Mouse (Mus musculus) urinary bladder, postnatal 14 days (tissue): ENCODE measurements at regions not wholly inside any gene's neighbourhood (a gene's known extent, or its start where the extent isn't known, plus 50 kb on each side); places are given as distances from the start of the nearest gene placed in this dataset.

ENCODE experiments used
- DNase-seq: peaks from one replicate; pipeline ENCODE4 v3.0.0; 2021; ENCODE audit warnings: low spot score

DNA sequence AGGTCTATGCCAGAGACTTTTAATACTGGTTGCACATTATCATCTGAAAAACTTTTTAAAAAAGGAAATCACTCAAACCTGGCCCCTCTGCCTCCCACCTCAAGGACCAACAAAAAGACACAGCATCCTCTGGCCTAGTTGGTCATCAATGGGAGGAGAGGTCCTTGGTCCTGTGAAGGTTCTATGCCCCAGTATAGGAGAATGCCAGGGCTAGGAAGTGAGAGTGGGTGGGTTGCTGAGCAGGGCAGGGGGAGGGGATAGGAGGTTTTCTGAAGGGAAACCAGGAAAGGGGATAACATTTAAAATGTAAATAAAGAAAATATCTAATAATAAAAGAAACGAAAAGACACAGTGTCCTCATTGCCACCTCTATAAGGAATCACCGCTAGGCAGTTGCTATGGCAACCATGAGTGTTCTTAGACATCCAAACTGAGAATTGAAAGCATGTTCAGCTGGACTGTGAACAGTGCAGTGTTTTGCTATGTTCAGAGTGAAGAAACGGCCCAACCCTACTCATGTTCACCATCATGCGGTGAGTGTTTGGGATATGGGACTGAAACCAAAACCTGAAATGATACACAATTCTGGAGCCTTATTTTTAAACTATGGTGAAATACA, 82.5 kb upstream of the 4933402D24Rik start:
- no peak for DNase-seq

DNA sequence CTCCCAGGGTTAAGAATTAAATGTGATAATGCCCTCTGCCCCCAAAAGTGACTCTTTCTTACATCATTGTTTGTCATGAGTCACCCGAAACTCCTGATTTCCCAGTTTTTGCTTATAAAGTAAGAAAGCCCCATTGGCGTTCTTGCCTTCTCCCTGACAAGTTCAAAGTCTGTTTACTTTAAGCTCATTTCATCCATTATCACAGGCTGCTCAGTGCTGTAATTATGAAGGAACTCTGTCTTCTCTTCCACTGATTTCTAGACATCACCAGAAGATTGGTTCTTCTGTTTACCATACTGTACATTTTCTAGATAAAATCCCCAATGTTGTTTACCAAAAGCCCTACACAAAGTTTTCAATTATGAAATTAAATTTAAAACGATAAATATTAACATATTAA, 81.2 kb upstream of the 4933402D24Rik start:
- no peak for DNase-seq

DNA sequence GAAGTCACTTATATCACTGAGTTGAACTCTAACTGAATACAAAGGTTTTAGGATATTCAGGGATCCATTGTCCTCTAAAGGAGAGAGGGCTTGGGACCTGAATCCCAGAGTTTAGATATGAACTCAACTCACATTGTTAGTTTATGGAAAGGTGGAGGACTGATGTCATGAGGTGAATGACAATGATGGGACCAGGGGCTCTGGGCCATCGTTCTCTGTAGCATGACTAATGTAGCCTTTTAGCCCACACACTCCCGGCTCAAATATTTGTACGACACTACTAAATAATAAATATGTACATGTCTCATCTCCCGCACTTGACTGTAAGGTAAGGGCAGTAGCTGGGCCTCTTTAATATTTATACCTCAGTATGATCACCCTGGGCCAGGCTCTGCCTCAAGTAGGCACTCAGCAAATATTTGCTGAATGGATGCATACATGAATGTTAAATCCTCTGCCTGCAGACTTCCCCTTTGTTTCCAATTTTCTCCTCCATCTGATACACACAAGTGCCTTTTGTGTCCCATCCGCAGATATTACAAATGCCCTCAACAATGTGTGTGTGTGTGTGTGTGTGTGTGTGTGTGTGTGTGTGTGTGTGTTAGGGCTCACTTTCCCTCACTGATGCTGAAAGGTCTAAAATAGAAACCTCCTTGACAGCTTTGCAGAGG, 59.2 kb upstream of the 4933402D24Rik start:
- no peak for DNase-seq

DNA sequence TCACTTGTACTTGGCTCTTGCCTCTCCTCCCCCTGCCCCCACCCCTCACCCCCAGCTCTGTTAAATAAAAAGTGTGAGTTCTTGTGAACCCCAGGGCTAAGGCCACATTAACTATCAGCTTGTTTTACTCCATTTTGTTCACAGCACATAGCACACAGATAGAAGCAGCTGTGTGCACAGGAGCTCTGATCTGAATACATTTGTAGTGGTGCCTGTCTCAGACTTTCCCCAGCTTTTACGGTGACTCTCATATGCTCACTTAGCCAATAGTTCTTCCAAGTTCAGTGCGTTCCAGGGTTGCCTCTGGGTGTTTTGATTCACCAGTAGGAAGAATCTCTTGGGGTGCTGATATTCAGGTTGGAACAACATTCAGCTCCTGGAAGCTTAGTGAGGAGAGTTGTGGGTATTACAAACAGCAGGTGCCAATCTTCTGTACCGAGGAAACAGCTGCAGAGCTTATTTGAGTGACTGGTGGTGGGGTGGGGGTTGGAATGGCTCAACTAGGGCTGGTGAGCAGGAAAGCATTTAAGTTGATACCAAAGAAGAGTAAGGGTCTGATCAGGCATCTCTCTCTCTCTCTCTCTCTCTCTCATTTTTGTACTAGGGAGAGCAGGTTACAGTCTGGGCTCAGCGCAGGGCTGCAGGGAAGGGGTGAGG, 51.7 kb upstream of the 4933402D24Rik start:
- no peak for DNase-seq

DNA sequence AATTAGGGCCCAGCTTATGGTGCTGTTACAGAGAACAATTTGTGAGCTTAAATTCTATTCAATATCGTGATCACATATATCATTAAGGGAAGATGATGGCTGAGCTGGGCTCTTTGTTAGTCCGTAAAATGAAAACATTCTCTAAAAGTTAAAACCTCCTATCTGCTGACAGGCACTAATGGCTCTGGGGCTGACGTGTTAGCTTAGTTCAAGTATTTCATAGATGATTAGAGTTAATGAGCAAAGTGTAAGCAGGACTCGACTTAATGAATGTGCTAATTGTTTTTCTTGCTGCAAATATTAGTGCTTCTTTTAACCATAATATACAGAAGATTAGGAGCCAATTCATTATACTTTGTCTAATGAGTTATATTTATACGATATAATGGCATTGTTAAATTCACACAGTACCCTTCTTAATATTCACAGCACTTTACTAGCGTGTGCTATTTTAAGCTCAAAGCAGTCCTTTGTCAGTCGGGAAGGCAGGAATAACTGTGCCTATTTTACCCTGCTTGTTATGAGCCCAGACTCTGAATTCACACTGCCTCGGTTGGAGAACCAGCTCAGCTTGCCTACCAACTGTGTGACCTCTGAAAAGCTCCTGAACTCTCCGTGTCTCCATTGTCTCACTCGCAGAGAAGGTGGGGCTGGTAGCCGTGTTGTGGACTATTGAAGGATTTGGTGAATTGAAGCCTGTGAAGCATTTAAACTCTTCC, 50.6 kb upstream of the 4933402D24Rik start:
- DNase-seq = no peak
